Mouse (Mus musculus): ENCODE data around the gene BC052040.
A peak's percentile ranks its signal among the peaks of the same experiment; 100 is the strongest.

The BC052040 gene

DNA sequence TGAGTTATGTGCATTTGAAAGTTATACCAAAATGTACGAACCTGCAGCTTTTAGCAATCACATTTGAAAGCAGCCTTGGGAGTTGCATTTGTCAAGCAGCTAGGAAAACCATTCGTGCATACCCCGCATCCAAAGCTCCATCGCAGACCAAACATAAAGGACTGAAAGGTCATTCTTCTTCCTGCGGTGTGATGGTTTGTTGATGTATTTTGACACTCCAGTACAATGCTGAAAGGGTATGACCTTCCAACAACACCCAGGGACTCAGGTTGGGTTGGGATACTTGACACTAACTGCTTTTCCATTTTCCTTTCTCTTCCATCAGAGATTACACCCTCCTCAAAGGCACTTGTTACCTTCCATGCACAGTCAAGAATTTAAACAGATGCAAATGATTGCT, 121.1 kb downstream of the BC052040 start:
- DNase-seq (ENCODE audit: low read depth) = no peak

- no peak for DNase-seq (ENCODE audit: low read depth)
Observed at GRCm38 (mm10) chr2:115717535-115717934, 136.0 kb downstream of the BC052040 start.

DNA sequence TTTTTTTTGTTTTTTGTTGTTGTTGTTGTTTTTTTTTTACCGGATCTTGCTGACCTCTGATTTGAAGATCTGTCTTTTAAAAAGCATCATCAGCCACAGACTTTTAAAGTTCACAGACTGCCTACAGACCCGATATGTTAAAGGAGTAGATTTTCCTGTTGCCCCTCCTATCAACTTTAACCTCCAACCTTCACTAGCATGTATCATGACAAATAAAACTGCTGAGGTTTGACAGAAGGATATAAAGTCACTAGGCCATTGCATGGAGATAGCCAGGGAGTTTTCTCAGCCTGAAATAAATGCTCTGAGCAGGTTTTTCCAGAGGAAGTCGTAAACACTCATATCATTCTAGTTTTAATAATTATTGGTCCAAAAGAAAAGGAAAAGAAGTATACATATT, 136.5 kb downstream of the BC052040 start:
- no peak for DNase-seq (ENCODE audit: low read depth)

DNA sequence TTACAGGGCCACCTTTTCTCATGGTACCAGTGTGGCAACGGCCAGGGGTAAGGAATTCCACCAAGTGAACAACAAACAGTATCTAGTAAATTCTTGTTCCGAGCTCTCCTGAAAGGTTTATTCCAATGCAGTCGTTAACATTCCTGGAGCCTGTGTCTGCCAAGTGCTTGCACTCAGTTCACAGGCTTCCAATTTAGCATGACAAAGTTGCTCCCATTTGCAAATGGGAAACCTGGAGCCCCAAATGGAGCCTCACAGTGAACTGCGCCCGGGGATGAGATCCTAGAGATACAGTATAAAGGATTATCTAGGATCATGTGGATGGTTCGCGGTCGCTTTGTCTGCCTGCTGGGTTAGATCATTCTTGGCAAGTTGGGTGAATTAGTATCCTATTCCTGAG, 141.9 kb downstream of the BC052040 start:
- DNase-seq (ENCODE audit: low read depth) = no peak

DNA sequence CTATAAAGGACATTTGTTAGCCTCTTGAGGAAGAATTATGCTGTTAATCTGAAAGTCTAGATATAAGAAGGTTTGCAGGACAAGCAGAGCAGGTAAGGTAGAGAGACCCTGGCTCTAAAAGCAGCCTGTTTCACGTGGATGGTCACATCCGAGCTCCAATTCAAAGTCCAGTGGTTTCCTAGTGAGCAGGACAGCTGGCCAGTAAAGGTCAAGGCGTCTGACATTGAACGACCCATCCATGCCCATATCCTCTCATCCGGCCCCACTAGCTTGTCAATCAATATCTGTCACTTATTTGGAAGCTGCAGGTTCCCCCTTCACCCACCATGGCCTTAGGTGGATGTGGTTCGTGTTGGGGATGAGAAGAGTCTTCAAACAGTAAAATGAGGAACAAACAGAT, 142.7 kb downstream of the BC052040 start:
- DNase-seq (ENCODE audit: low read depth) = no peak

GRCm38 (mm10) chr2:115724726-115725125, 143.2 kb downstream of the BC052040 start:
- no peak for DNase-seq (ENCODE audit: low read depth)

GRCm38 (mm10) chr2:115725503-115725902, 144.0 kb downstream of the BC052040 start:
- no peak for DNase-seq (ENCODE audit: low read depth)

DNA sequence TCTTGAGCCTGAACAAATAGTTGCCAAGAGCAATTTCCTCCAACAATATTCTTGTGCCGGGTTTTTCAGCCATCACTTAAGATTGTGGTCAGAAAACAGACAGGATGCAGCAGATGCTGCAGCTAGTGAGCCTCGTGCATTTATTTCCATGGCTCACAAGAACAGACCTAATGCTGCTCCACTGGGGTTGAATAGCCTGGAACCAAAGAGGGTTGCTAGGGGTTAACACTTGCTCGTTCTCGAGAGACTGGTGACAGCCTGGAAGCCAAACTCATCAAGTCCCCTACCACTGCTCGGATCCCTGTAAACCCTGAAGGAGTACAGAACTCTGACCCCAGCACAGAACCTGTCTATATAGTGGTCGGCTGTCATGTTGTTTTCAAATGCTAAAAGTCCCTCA, 144.4 kb downstream of the BC052040 start:
- DNase-seq (ENCODE audit: low read depth) = no peak

GRCm38 (mm10) chr2:115726806-115727205, 145.3 kb downstream of the BC052040 start:
- no peak for DNase-seq (ENCODE audit: low read depth)

DNA sequence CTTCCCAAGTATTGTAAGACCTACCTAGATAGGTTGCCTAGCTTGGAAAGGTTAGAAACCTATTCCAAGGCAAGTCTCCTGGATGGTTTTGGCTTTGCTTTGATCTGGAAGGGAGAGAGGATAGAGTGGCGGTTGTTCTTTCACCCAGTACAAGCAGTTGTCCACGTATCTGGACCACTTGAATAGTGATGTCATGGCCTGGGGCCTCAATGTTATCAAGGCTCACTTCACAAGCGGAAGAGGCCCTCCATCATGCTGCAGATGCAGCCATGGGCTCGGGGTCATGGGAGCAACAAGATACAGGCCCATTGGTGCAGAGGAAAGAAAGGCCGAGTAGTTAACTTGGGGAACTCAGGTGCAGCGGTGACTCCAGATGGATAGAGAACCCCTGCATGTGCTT, 147.1 kb downstream of the BC052040 start:
- DNase-seq (ENCODE audit: low read depth) = no peak

- no peak for DNase-seq (ENCODE audit: low read depth)
Observed at GRCm38 (mm10) chr2:115730502-115730901, 149.0 kb downstream of the BC052040 start.

- no peak for DNase-seq (ENCODE audit: low read depth)
Observed at GRCm38 (mm10) chr2:115731171-115731570, 149.7 kb downstream of the BC052040 start.

- DNase-seq (ENCODE audit: low read depth) = no peak
Observed at GRCm38 (mm10) chr2:115732572-115732971, 151.1 kb downstream of the BC052040 start.

- no peak for DNase-seq (ENCODE audit: low read depth)
Observed at GRCm38 (mm10) chr2:115733017-115733692, 151.6 kb downstream of the BC052040 start.

GRCm38 (mm10) chr2:115734850-115735249, 153.3 kb downstream of the BC052040 start:
- no peak for DNase-seq (ENCODE audit: low read depth)

GRCm38 (mm10) chr2:115736416-115736815, 154.9 kb downstream of the BC052040 start:
- no peak for DNase-seq (ENCODE audit: low read depth)

DNA sequence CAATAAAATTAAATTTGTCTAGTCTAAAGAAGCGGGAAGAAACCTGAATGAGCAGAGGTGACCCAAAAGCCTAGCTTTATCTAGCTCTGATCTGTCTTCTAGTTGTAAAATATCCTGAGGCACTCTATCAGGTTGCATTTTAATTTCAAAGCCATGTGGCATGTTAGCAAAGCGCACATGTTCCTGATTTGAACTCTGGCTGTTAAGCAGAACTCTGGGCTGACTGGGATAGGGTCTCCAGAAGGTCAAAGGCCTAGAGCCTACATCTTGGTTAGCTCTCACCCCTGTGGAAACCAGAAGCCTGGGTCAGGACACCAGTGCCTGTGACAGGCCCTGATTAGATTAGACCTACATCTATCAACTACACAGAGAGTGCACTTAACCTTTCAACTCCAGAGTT, 156.4 kb downstream of the BC052040 start:
- DNase-seq (ENCODE audit: low read depth) = no peak

DNA sequence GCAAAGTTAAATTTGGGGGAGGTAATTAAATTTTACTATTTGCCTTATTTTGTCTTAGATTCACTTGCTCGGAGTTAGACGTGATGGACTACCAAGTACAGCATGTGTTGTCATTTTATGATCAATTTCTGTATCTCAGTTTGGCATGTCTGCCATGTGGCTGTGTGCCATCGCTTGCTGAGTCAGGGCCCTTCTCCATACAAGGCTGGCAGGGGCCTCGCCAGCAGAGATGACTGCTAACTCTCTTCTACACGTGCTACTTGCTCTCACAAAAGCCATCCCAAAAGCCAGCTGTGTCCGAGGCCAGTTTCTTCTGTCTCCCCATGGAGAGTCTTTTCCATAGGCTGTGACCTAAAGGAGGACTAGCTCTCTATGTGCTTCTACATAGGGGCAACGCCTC, 160.5 kb downstream of the BC052040 start:
- DNase-seq (ENCODE audit: low read depth) = peak; percentile 78

DNA sequence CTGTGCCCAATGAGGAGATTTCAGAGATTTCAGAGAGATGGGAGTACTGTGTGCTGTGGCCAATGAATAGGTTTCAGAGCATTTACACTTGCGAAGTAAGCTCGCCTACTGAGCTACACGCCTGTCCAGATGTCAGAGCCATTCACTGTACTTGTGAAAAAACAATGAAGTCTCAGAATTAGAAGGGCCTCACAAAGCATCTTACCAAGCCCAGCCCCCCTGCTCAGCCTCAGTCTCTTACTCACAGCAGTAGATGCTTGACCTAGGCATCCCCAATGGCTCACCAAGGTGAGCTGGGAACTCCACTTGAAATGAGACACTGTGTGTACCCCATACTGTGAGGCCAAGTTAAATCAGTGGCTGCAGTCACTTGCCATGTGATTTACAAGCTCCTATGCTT, 166.1 kb downstream of the BC052040 start:
- no peak for DNase-seq (ENCODE audit: low read depth)

DNA sequence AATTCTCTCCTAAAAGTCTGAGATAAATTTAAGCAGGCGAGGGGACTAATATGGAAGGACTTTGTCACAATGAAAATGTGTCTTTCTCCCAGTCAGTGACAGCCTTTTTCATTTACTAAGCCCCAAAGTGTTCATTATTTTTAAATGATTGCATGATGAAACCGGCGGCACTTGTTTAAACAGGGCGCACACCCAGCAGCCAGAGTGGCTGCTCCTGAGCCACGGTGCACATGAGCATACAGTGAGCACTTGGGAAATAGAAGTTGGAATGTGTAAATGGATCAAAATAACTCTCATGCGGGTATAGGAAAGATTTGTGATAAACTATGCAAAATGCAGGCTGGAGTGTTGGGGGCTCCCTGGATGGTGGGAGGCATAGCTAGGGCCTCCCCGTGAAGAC, 169.7 kb downstream of the BC052040 start:
- no peak for DNase-seq (ENCODE audit: low read depth)

- no peak for DNase-seq (ENCODE audit: low read depth)
Observed at GRCm38 (mm10) chr2:115757685-115758084, 176.2 kb downstream of the BC052040 start.

DNA sequence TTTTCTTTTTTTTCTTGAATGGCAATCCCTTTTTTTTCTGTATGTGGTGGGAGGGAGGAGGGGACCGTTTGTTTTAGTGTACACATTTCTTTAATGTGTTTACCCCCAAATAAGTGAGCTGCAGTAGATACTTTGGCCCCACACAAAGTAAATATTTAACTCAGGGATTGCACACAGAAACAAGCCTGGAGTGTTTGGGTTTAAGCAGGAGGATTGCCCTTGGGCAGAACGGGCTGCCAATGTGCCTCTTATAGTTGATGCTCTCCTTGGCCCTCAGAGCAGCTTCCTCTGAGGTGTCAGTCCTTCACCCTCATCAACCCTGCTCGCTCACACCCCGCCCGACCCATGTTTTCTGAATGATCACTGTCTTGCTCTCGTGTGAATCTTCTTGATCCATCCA, 177.0 kb downstream of the BC052040 start:
- no peak for DNase-seq (ENCODE audit: low read depth)

GRCm38 (mm10) chr2:115764595-115765305, 183.2 kb downstream of the BC052040 start:
- DNase-seq (ENCODE audit: low read depth) = peak; percentile 73
